Mouse (Mus musculus): Measurements from ENCODE around the gene Csf3r. TPM values are rescaled to one million over a fixed set of nuclear protein-coding genes. Genes with fewer than 3 reads are reported as not detected.

The Csf3r gene
- total RNA-seq, 1 experiment = 0.18 TPM

DNA sequence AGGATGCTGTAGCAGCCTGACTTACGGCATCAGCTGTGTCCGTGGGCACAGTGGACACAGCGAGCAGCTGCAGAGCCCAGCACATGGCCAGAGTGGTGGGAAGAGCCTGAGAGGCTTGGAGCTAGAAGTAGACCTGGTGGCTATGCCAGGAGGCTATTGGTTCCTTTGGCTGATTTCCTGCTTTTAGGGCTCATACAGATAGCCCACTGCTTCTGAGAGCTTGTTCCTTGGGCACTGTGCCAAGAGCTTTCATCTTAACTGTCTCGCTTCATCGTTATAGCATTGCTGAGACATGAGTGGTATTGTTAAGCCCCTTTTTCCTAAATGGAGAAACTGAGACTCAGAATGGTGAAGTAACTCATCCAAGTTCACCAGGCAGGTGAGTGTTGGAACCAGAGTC lies 1.5 kb downstream of the Csf3r start:
- Histone ChIP-seq H3K9ac (ENCODE audit: insufficient read depth, low read depth, low read length, poor library complexity, severe bottlenecking) (no peak overlapping the region), H3K4me1 (ENCODE audit: control insufficient read depth in 2 of 2, insufficient read depth in 2 of 2, low read length in 2 of 2, poor library complexity in 1 of 2) (0 out of 4 replicates have a peak, but pooled peaks cover 0 to 2% of the 10 kb centered on the region in 2 experiments), H3K27ac (ENCODE audit: insufficient read depth, low read depth, low read length, poor library complexity, severe bottlenecking) (no peak overlapping the region), H3K4me3 (ENCODE audit: insufficient read depth in 1 of 2, low read depth in 1 of 2, low read length in 2 of 2, poor library complexity in 1 of 2, severe bottlenecking in 1 of 2) (no peak overlapping the region), H3K9me3 (ENCODE audit: control insufficient read depth, insufficient read depth, low read depth, low read length) (no peaks in the 10 kb centered on the region), H3K36me3 (ENCODE audit: control insufficient read depth, insufficient read depth, low read length, poor library complexity, severe bottlenecking) (no peaks in the 10 kb centered on the region)
- in situ Hi-C loops (cut with MboI; ENCODE audit: low sequenced_read_pairs in 2 of 2, unreplicated experiment in 2 of 2) = no loop called here
- DNase-seq (ENCODE audit: low read depth, low spot score) = no peak
- no peak for TF ChIP-seq CHD2 (IDR thresholded peaks at IDR 0.05; ENCODE audit: low read depth, low read length)
- no peak for TF ChIP-seq HCFC1 (IDR thresholded peaks at IDR 0.05; ENCODE audit: borderline replicate concordance, insufficient read depth, low read length)
- no peak for TF ChIP-seq MAFK (IDR thresholded peaks at IDR 0.05; ENCODE audit: insufficient read depth, low read depth, low read length)
- no peak for TF ChIP-seq ZC3H11A (IDR thresholded peaks at IDR 0.05; ENCODE audit: borderline replicate concordance, low read depth, low read length)
- no peak for TF ChIP-seq ZNF384 (IDR thresholded peaks at IDR 0.05; ENCODE audit: low read depth, low read length)

DNA sequence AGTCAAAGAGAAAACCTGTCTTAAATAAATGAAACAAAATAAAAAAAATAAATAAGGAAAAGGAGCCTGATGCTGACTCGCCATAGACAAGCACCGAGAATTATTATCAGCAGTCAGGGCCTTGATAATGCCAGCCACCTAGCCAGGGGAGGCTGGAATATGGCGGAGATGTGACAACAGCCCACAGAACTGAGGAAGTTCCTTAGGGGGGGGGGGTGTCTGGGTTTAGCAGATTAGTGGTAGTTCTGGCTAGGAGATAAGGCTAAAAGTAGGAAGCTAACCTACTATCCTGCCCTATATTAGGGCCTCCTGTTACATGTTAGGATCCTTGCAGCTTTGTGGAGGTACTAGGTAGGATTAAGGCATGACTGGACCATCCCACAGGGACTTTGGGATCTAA lies 3.6 kb downstream of the Csf3r start:
- Histone ChIP-seq H3K4me1 (ENCODE audit: control insufficient read depth in 2 of 2, insufficient read depth in 2 of 2, low read length in 2 of 2, poor library complexity in 1 of 2) (0 out of 4 replicates have a peak, but pooled peaks cover 0 to 2% of the 10 kb centered on the region in 2 experiments), H3K4me3 (ENCODE audit: insufficient read depth in 1 of 2, low read depth in 1 of 2, low read length in 2 of 2, poor library complexity in 1 of 2, severe bottlenecking in 1 of 2) (no peak overlapping the region), H3K36me3 (ENCODE audit: control insufficient read depth, insufficient read depth, low read length, poor library complexity, severe bottlenecking) (no peaks in the 10 kb centered on the region), H3K27ac (ENCODE audit: insufficient read depth, low read depth, low read length, poor library complexity, severe bottlenecking) (no peak overlapping the region), H3K9ac (ENCODE audit: insufficient read depth, low read depth, low read length, poor library complexity, severe bottlenecking) (no peak overlapping the region), H3K9me3 (ENCODE audit: control insufficient read depth, insufficient read depth, low read depth, low read length) (no peaks in the 10 kb centered on the region)
- no peak for TF ChIP-seq ZC3H11A (IDR thresholded peaks at IDR 0.05; ENCODE audit: borderline replicate concordance, low read depth, low read length)
- no peak for TF ChIP-seq HCFC1 (IDR thresholded peaks at IDR 0.05; ENCODE audit: borderline replicate concordance, insufficient read depth, low read length)
- TF ChIP-seq ZNF384 (IDR thresholded peaks at IDR 0.05; ENCODE audit: low read depth, low read length) = no peak
- no peak for TF ChIP-seq MAFK (IDR thresholded peaks at IDR 0.05; ENCODE audit: insufficient read depth, low read depth, low read length)
- TF ChIP-seq CHD2 (IDR thresholded peaks at IDR 0.05; ENCODE audit: low read depth, low read length) = no peak
- in situ Hi-C loops (cut with MboI; ENCODE audit: low sequenced_read_pairs in 2 of 2, unreplicated experiment in 2 of 2) = no loop called here
- no peak for DNase-seq (ENCODE audit: low read depth, low spot score)

DNA sequence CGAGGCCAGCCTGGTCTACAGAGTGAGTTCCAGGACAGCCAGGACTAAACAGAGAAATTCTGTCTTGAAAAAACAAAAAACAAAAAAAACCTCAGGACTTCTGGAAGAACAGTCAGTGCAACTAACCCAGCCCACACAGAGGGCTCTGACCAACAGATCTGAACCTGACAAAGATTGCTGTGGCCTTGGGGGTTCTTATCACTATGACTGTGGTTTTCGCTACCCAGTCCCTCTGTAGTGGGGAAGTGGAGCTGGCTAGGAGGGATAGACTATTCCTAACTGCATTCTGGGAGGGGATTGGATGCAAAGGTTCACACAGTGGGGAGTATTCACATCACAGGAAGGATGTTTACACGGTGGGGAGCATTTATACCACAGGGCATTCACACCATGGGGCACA lies 4.7 kb downstream of the Csf3r start:
- no peak overlapping the region for H3K9ac ChIP-seq (ENCODE audit: insufficient read depth, low read depth, low read length, poor library complexity, severe bottlenecking)
- 0 out of 4 replicates have a peak, but pooled peaks cover 0 to 2% of the 10 kb centered on the region in 2 experiments for H3K4me1 ChIP-seq (ENCODE audit: control insufficient read depth in 2 of 2, insufficient read depth in 2 of 2, low read length in 2 of 2, poor library complexity in 1 of 2)
- no peaks in the 10 kb centered on the region for H3K9me3 ChIP-seq (ENCODE audit: control insufficient read depth, insufficient read depth, low read depth, low read length)
- no peaks in the 10 kb centered on the region for H3K36me3 ChIP-seq (ENCODE audit: control insufficient read depth, insufficient read depth, low read length, poor library complexity, severe bottlenecking)
- in situ Hi-C loops (cut with MboI; ENCODE audit: low sequenced_read_pairs in 2 of 2, unreplicated experiment in 2 of 2) = no loop called here
- TF ChIP-seq ZNF384 (IDR thresholded peaks at IDR 0.05; ENCODE audit: low read depth, low read length) (no peak), MAFK (IDR thresholded peaks at IDR 0.05; ENCODE audit: insufficient read depth, low read depth, low read length) (no peak), CHD2 (IDR thresholded peaks at IDR 0.05; ENCODE audit: low read depth, low read length) (no peak), ZC3H11A (IDR thresholded peaks at IDR 0.05; ENCODE audit: borderline replicate concordance, low read depth, low read length) (no peak), HCFC1 (IDR thresholded peaks at IDR 0.05; ENCODE audit: borderline replicate concordance, insufficient read depth, low read length) (no peak)
- no peak overlapping the region for H3K4me3 ChIP-seq (ENCODE audit: insufficient read depth in 1 of 2, low read depth in 1 of 2, low read length in 2 of 2, poor library complexity in 1 of 2, severe bottlenecking in 1 of 2)
- H3K27ac ChIP-seq (ENCODE audit: insufficient read depth, low read depth, low read length, poor library complexity, severe bottlenecking) = no peak overlapping the region
- no peak for DNase-seq (ENCODE audit: low read depth, low spot score)

DNA sequence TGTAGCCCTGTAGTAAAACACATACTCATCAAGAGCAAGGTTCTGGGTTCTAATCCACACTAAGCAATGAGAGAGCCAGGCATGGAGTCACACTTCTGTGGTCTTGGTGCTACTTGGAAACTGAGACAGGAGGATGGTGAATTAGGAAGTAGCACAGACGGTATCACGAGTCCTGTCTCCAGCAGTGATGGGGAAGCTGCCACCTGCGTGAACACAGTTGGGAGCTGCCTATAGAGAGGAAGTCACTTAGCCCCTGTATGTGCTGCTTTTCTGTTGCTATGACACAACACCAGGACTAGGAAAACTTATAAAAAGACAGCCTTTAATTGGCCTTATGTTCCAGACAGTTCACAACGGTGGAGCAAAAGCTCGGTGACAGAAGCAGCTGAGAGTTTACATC lies 6.4 kb downstream of the Csf3r start:
- in situ Hi-C loops (cut with MboI; ENCODE audit: low sequenced_read_pairs in 2 of 2, unreplicated experiment in 2 of 2) = no loop called here
- DNase-seq (ENCODE audit: low read depth, low spot score) = no peak
- no peaks in the 10 kb centered on the region for H3K4me1 ChIP-seq (ENCODE audit: control insufficient read depth in 2 of 2, insufficient read depth in 2 of 2, low read length in 2 of 2, poor library complexity in 1 of 2)
- H3K36me3 ChIP-seq (ENCODE audit: control insufficient read depth, insufficient read depth, low read length, poor library complexity, severe bottlenecking) = no peaks in the 10 kb centered on the region
- H3K4me3 ChIP-seq (ENCODE audit: insufficient read depth in 1 of 2, low read depth in 1 of 2, low read length in 2 of 2, poor library complexity in 1 of 2, severe bottlenecking in 1 of 2) = no peak overlapping the region
- TF ChIP-seq MAFK (IDR thresholded peaks at IDR 0.05; ENCODE audit: insufficient read depth, low read depth, low read length) (no peak), HCFC1 (IDR thresholded peaks at IDR 0.05; ENCODE audit: borderline replicate concordance, insufficient read depth, low read length) (no peak), CHD2 (IDR thresholded peaks at IDR 0.05; ENCODE audit: low read depth, low read length) (no peak), ZNF384 (IDR thresholded peaks at IDR 0.05; ENCODE audit: low read depth, low read length) (no peak), ZC3H11A (IDR thresholded peaks at IDR 0.05; ENCODE audit: borderline replicate concordance, low read depth, low read length) (no peak)
- H3K9me3 ChIP-seq (ENCODE audit: control insufficient read depth, insufficient read depth, low read depth, low read length) = no peaks in the 10 kb centered on the region
- H3K9ac ChIP-seq (ENCODE audit: insufficient read depth, low read depth, low read length, poor library complexity, severe bottlenecking) = no peak overlapping the region
- H3K27ac ChIP-seq (ENCODE audit: insufficient read depth, low read depth, low read length, poor library complexity, severe bottlenecking) = no peak overlapping the region

DNA sequence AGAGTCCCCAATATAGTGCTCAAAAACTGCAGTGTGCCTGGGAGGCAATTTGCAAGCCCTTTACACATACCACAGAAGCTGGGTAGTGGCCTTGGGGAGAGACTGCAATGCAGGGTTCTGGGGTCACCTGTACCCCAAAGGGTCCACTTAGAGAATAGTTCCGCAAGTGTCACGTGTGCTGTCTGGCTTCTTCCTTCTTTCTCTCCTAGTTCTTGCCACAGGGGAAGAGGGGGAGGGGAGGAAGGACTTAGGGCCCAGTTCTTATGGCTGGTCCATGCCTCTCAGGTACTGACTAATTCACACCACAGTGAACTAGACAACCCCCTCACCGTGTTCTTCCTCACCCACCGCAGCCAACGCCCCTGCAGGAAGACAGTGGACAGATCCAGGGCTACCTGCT lies 11.1 kb downstream of the Csf3r start:
- no peak overlapping the region for H3K4me3 ChIP-seq (ENCODE audit: insufficient read depth in 1 of 2, low read depth in 1 of 2, low read length in 2 of 2, poor library complexity in 1 of 2, severe bottlenecking in 1 of 2)
- in situ Hi-C loops (cut with MboI; ENCODE audit: low sequenced_read_pairs in 2 of 2, unreplicated experiment in 2 of 2) = no loop called here
- DNase-seq (ENCODE audit: low read depth, low spot score) = no peak

More for the DNA sequence above, 11.1 kb downstream of the Csf3r start:
- Histone ChIP-seq H3K27ac (ENCODE audit: insufficient read depth, low read depth, low read length, poor library complexity, severe bottlenecking) (no peak overlapping the region), H3K9ac (ENCODE audit: insufficient read depth, low read depth, low read length, poor library complexity, severe bottlenecking) (no peak overlapping the region), H3K36me3 (ENCODE audit: control insufficient read depth, insufficient read depth, low read length, poor library complexity, severe bottlenecking) (no peaks in the 10 kb centered on the region), H3K4me1 (ENCODE audit: control insufficient read depth in 2 of 2, insufficient read depth in 2 of 2, low read length in 2 of 2, poor library complexity in 1 of 2) (no peaks in the 10 kb centered on the region), H3K9me3 (ENCODE audit: control insufficient read depth, insufficient read depth, low read depth, low read length) (no peaks in the 10 kb centered on the region)
- TF ChIP-seq MAFK (IDR thresholded peaks at IDR 0.05; ENCODE audit: insufficient read depth, low read depth, low read length) (no peak), HCFC1 (IDR thresholded peaks at IDR 0.05; ENCODE audit: borderline replicate concordance, insufficient read depth, low read length) (no peak), CHD2 (IDR thresholded peaks at IDR 0.05; ENCODE audit: low read depth, low read length) (no peak), ZC3H11A (IDR thresholded peaks at IDR 0.05; ENCODE audit: borderline replicate concordance, low read depth, low read length) (no peak), ZNF384 (IDR thresholded peaks at IDR 0.05; ENCODE audit: low read depth, low read length) (no peak)
